Mouse (Mus musculus): ENCODE measurements around the gene Mst1.

The Mst1 gene

DNA sequence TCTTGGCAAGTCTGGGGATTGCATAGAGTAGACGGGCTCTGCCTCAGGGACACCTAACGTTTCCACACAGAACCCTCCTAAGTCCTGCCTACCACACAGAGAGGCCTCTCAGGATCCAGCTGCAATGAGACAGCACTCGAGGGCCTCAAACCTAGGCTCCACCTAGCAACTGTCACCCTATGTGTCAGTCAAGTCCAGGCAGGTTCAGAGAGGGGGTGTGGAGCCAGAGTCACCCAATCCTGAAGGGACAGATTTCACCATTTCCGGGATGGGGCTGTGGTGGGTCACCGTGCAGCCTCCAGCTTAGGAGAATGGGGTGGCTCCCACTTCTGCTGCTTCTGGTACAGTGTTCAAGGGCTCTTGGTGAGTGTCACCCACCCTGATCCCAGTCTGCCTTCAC, at the start of gene Mst1:
Mst1 (plus strand) TSS at position 269 of the 400 bp plus-strand sequence.
- DNase-seq, result no peak

GRCm38 (mm10) chr9:108032126-108032525, 48.1 kb upstream of the Mst1 start:
- no peak for DNase-seq

- no peak for DNase-seq
Measured at GRCm38 (mm10) chr9:108035331-108036156, 44.7 kb upstream of the Mst1 start.

GRCm38 (mm10) chr9:108044751-108045492, 35.3 kb upstream of the Mst1 start:
- DNase-seq, result no peak

GRCm38 (mm10) chr9:108046582-108046981, 33.7 kb upstream of the Mst1 start:
- no peak for DNase-seq

DNA sequence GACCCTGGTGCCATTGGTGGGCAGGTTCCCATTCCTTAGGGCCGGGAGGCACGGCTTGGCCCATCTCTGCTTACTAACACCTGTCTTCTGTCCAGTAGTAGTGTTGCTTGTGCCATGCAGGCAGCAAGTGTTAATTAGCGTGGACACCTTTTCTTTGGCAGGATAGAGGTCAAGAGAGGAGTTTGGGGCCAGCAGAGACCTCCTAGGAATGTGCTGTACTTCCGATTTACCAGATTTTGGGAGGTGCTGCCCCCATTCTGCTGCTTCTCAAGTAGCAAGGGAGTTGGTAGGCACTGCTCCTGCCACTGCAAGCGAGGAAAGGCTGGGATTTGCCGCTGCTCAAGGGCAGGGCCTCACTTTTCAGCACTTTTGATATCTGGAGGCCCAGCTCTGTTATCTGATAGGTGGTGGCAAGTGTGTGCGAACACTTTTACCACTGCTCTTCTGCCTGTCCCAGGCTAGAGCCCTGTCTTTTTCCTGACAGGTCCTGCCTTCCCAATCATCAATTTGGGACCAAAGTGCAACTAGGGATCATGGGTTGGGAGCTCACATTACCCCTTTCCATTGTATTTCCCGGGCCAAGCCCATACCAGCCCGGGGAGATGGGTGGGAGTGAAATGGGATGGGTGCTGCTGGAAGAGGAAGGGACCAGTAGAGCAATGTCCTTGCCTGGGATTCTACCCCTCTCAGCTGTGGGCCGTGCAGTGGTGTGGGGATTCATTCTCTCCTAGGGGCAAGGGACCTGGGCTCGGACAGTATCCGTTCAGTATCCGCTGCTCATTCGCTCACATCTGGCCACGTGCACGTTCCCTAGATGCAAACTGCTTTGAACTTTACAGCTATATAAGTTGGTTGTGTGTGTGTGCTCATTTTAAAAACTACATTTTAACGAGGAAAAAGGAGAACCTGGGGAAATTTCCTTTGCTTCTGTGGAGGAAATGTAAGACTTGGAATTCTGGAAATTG, 32.4 kb upstream of the Mst1 start:
- DNase-seq, result no peak

- DNase-seq, result no peak
Measured at GRCm38 (mm10) chr9:108048566-108048955, 31.7 kb upstream of the Mst1 start.

- DNase-seq, result peak; percentile 96
Measured at GRCm38 (mm10) chr9:108049016-108049455, 31.2 kb upstream of the Mst1 start, which contains the start of gene Gmppb. Gmppb (plus strand) TSS chr9:108049242.

- DNase-seq, result no peak
Measured at GRCm38 (mm10) chr9:108049561-108050251, 30.5 kb upstream of the Mst1 start.

GRCm38 (mm10) chr9:108051184-108051930, 28.9 kb upstream of the Mst1 start:
- DNase-seq, result no peak

DNA sequence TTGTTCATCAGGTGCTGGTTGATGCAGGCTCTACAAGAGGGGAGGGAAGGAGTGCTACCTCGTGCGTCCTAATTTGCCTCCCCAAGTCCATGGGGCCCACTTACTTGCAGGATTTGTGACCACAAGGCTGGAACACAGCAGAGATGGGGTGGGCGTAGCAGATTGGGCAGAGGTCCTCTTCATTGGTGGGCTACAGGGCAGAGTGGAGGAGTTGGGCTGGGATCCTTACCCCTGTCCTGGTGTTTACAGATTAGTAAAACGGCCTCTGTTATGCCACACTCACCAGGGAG, 28.4 kb upstream of the Mst1 start:
- no peak for DNase-seq

DNA sequence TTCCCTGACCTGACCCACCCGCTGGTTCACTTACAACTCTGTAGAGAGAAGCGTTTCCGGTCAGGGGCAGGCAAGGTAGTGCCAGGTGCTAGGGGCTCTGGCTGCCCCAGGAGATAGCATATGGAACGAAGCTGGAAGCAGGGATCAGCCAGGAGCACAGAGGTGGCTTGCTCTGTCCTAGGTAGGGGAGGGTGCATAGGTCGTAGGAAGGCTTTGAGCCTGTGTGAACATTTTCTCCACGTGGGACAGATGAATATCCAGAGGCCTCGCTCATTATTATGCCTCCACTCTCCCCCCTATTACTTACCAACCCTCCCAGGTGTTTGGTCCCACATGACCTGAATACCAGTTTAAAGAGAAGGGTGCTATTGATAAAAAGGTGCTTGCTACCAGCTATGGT, 27.8 kb upstream of the Mst1 start:
- no peak for DNase-seq

DNA sequence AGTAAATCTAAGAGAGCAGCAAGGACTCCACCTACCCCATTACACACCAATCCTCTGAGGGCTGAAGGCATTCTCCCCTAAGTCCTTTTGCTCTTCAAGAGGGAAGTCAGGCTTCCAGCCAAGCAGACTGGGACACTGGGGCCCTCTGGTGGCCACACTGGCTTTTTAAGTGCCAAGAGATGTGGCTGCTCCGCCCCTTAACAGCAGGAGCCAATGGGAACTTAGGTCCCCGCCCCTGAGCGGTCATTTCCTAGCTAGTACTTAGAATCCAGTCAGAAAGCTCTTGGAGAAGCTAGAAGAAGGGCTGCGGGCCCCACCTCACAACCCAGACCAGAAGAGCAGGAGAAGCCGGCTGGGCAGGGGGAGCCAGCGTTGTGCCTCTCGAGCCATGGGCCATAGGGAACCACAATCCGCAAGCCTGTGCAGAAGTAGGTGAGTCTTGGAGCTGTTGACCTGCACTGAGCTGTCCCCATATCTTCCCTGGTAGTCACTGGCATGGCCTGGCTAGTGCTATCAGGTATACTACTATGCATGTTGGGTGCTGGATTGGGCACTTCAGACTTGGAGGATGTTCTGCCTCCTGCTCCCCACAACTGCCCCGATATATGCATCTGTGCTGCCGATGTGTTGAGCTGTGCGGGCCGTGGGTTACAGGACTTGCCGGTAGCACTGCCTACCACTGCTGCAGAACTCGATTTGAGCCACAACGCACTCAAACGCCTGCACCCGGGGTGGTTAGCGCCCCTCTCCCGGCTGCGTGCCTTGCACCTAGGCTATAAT, 27.2 kb upstream of the Mst1 start, which contains the start of gene Amigo3:
Amigo3 (plus strand) TSS at position 275 of the 780 bp plus-strand sequence.
- DNase-seq, result peak; percentile 97

- DNase-seq, result no peak
Measured at GRCm38 (mm10) chr9:108053665-108054225, 26.5 kb upstream of the Mst1 start.

DNA sequence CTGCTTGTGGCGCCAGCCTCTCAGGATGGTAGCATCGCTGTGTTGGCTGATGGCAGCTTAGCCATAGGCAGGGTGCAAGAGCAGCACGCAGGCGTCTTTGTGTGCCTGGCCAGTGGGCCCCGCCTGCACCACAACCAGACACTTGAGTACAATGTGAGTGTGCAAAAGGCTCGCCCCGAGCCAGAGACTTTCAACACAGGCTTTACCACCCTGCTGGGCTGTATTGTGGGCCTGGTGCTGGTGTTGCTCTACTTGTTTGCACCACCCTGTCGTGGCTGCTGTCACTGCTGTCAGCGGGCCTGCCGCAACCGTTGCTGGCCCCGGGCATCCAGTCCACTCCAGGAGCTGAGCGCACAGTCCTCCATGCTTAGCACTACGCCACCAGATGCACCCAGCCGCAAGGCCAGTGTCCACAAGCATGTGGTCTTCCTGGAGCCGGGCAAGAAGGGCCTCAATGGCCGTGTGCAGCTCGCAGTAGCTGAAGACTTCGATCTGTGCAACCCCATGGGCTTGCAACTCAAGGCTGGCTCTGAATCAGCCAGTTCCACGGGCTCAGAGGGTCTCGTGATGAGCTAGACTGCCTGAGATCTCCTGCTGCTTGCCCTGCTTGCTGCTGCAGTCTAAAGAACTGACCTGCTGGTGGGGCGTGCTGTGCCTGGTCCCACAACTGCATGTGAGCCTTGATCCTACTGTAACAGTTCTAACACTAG, 25.8 kb upstream of the Mst1 start:
- no peak for DNase-seq

GRCm38 (mm10) chr9:108055061-108055460, 25.2 kb upstream of the Mst1 start:
- DNase-seq, result no peak

GRCm38 (mm10) chr9:108055661-108056237, 24.5 kb upstream of the Mst1 start:
- DNase-seq, result no peak

GRCm38 (mm10) chr9:108056361-108057261, 23.6 kb upstream of the Mst1 start:
- no peak for DNase-seq

Data from retina, postnatal 1 day (tissue).